Mouse (Mus musculus) stomach, postnatal 0 days (tissue): ENCODE data around the gene Inpp4a.

Experiments
- CTCF ChIP-seq: IDR thresholded peaks from 2 replicates; pipeline ENCODE4 v1.5.1; 2016; ENCODE audit warnings: antibody characterized with exemption, low read depth, mild to moderate bottlenecking, moderate library complexity
- EP300 ChIP-seq: optimal IDR thresholded peaks from 2 replicates; pipeline ENCODE3; 2016; ENCODE audit warnings: antibody characterized with exemption

GRCm38 (mm10) chr1:37351961-37352360 is 52.3 kb downstream of the Inpp4a start:
- TF ChIP-seq CTCF (no peak), EP300 (no peak)
